Mouse (Mus musculus) myocyte (in vitro differentiated cells): ENCODE results near the gene St3gal6. TPM values are rescaled to one million over a fixed set of nuclear protein-coding genes. Genes with fewer than 3 reads are reported as not detected.

Experiments used
- H3K27me3 ChIP-seq: one replicate; pipeline ENCODE4 v1.6.1; 2011; ENCODE audit not compliant: control insufficient read depth, insufficient read depth, insufficient read length
- H3K36me3 ChIP-seq: one replicate; pipeline ENCODE4 v1.6.1; 2011; ENCODE audit not compliant: control insufficient read depth, insufficient read depth
- H3K4me2 ChIP-seq: one replicate; pipeline ENCODE4 v1.6.1; 2011; ENCODE audit warnings: low read depth, control low read depth
- H3K4me3 ChIP-seq: one replicate; pipeline ENCODE4 v1.5.1; 2011; ENCODE audit warnings: mild to moderate bottlenecking, control low read depth, moderate library complexity
- H3K79me2 ChIP-seq: one replicate; pipeline ENCODE4 v1.6.1; 2011; ENCODE audit not compliant: control insufficient read depth, insufficient read depth
- H3ac ChIP-seq: one replicate; pipeline ENCODE4 v1.6.1; 2011; ENCODE audit not compliant: control insufficient read depth, insufficient read length
- CEBPB ChIP-seq: IDR thresholded peaks from 2 replicates; pipeline ENCODE4 v1.6.1; 2011; ENCODE audit warnings: mild to moderate bottlenecking, moderate library complexity; ENCODE audit not compliant: poor library complexity, insufficient read depth, severe bottlenecking
- E2F4 ChIP-seq: IDR thresholded peaks from one replicate; pipeline ENCODE4 v1.6.1; 2011; ENCODE audit warnings: mild to moderate bottlenecking, control low read depth, moderate library complexity; ENCODE audit not compliant: insufficient read depth
- MAX ChIP-seq: IDR thresholded peaks from one replicate; pipeline ENCODE4 v1.6.1; 2011; ENCODE audit warnings: low read depth, mild to moderate bottlenecking, control low read depth
- MYOD1 ChIP-seq, 3 experiments: IDR thresholded peaks; one replicate each; pipeline ENCODE4 v1.6.1; 2011; ENCODE audit warnings: control low read depth in 2 of 3, low read depth in 2 of 3, mild to moderate bottlenecking in 2 of 3, moderate library complexity in 1 of 3; ENCODE audit not compliant: insufficient read length in 2 of 3, control insufficient read depth in 1 of 3
- MYOG ChIP-seq, 3 experiments: IDR thresholded peaks; one replicate each; pipeline ENCODE4 v1.6.1; 2011; ENCODE audit warnings: control low read depth in 2 of 3, low read depth in 2 of 3, mild to moderate bottlenecking in 2 of 3; ENCODE audit not compliant: insufficient read length in 2 of 3, control insufficient read depth in 1 of 3, insufficient read depth in 1 of 3
- POLR2A ChIP-seq: IDR thresholded peaks from one replicate; pipeline ENCODE4 v1.6.1; 2011; ENCODE audit warnings: low read depth, mild to moderate bottlenecking, control low read depth, moderate library complexity; ENCODE audit not compliant: insufficient read length
- POLR2AphosphoS2 ChIP-seq: IDR thresholded peaks from one replicate; pipeline ENCODE4 v1.6.1; 2011; ENCODE audit warnings: low read depth, control low read depth; ENCODE audit not compliant: insufficient read length
- REST ChIP-seq: IDR thresholded peaks from one replicate; pipeline ENCODE4 v1.6.1; 2011; ENCODE audit warnings: mild to moderate bottlenecking, control low read depth, moderate library complexity; ENCODE audit not compliant: insufficient read depth, insufficient read length
- SRF ChIP-seq: IDR thresholded peaks from one replicate; pipeline ENCODE4 v1.6.1; 2011; ENCODE audit warnings: low read depth; ENCODE audit not compliant: control insufficient read depth, insufficient read length
- TCF12 ChIP-seq: IDR thresholded peaks from one replicate; pipeline ENCODE4 v1.6.1; 2011; ENCODE audit warnings: mild to moderate bottlenecking, control low read depth; ENCODE audit not compliant: poor library complexity, insufficient read depth, severe bottlenecking
- TCF3 ChIP-seq: IDR thresholded peaks from one replicate; pipeline ENCODE4 v1.6.1; 2011; ENCODE audit warnings: low read depth, control low read depth; ENCODE audit not compliant: insufficient read length
- USF1 ChIP-seq: IDR thresholded peaks from one replicate; pipeline ENCODE4 v1.6.1; 2011; ENCODE audit warnings: low read depth, mild to moderate bottlenecking, control low read depth, moderate library complexity
- polyA plus RNA-seq: library from polyadenylated mRNA; unstranded; fragments of >200 nt; fragmentation: generic; extraction: Trizol; gene quantifications from one replicate; pipeline ENCODE4 v1.2.1, GENCODE M21; 2012; ENCODE audit warnings: missing spikeins

The St3gal6 gene
- polyA plus RNA-seq, 1 experiment: 0.18 TPM

GRCm38 (mm10) chr16:58474875-58475274 lies 49.2 kb downstream of the St3gal6 start:
- TF ChIP-seq MYOG (IDR thresholded peaks at IDR 0.05; ENCODE audit: control insufficient read depth in 1 of 3, insufficient read depth in 1 of 3, insufficient read length in 2 of 3, low read depth in 2 of 3) (peak in 1 of 3 experiments; percentile 25), MAX (no peak), SRF (peak; percentile 56), REST (no peak)
- Histone ChIP-seq H3K4me3 (no peak overlapping the region), H3K27me3 (no peaks in the 10 kb centered on the region), H3K79me2 (no peaks in the 10 kb centered on the region), H3ac (no peak overlapping the region), H3K4me2 (no peak overlapping the region), H3K36me3 (no peaks in the 10 kb centered on the region)

GRCm38 (mm10) chr16:58470841-58471240 lies 53.2 kb downstream of the St3gal6 start:
- no peak overlapping the region for H3K4me3 ChIP-seq
- no peak overlapping the region for H3K4me2 ChIP-seq
- H3ac ChIP-seq: no peak overlapping the region
- TF ChIP-seq MYOD1 (IDR thresholded peaks at IDR 0.05; ENCODE audit: control insufficient read depth in 1 of 3, insufficient read length in 2 of 3, low read depth in 2 of 3) (no peak), POLR2A (no peak), MAX (no peak), REST (no peak), SRF (no peak), E2F4 (no peak), TCF12 (no peak), USF1 (no peak), POLR2AphosphoS2 (no peak), TCF3 (no peak), MYOG (IDR thresholded peaks at IDR 0.05; ENCODE audit: control insufficient read depth in 1 of 3, insufficient read depth in 1 of 3, insufficient read length in 2 of 3, low read depth in 2 of 3) (no peak), CEBPB (no peak)
- H3K27me3 ChIP-seq: no peaks in the 10 kb centered on the region
- no peaks in the 10 kb centered on the region for H3K79me2 ChIP-seq
- peaks cover 7% of the 10 kb centered on the region for H3K36me3 ChIP-seq

- TF ChIP-seq MAX (no peak), USF1 (no peak), SRF (no peak), TCF3 (no peak)
- Histone ChIP-seq H3K36me3 (peaks cover 13% of the 10 kb centered on the region), H3K27me3 (no peaks in the 10 kb centered on the region)
Observed at GRCm38 (mm10) chr16:58470061-58470460, 54.0 kb downstream of the St3gal6 start.

GRCm38 (mm10) chr16:58465412-58465811 lies 58.6 kb downstream of the St3gal6 start:
- Histone ChIP-seq H3K79me2 (no peaks in the 10 kb centered on the region), H3K36me3 (peaks cover 42% of the 10 kb centered on the region), H3K4me3 (no peak overlapping the region), H3ac (no peak overlapping the region), H3K4me2 (no peak overlapping the region), H3K27me3 (no peaks in the 10 kb centered on the region)
- no peak for TF ChIP-seq E2F4
- TF ChIP-seq CEBPB: no peak
- no peak for TF ChIP-seq REST
- no peak for TF ChIP-seq POLR2A
- TF ChIP-seq MAX: no peak
- no peak for TF ChIP-seq USF1
- TF ChIP-seq TCF3: no peak
- TF ChIP-seq TCF12: no peak
- no peak for TF ChIP-seq MYOD1 (IDR thresholded peaks at IDR 0.05; ENCODE audit: control insufficient read depth in 1 of 3, insufficient read length in 2 of 3, low read depth in 2 of 3)
- TF ChIP-seq MYOG (IDR thresholded peaks at IDR 0.05; ENCODE audit: control insufficient read depth in 1 of 3, insufficient read depth in 1 of 3, insufficient read length in 2 of 3, low read depth in 2 of 3): no peak
- TF ChIP-seq POLR2AphosphoS2: no peak
- TF ChIP-seq SRF: no peak

More at GRCm38 (mm10) chr16:58470061-58470460, 54.0 kb downstream of the St3gal6 start:
- Histone ChIP-seq H3ac (no peak overlapping the region), H3K4me2 (no peak overlapping the region), H3K4me3 (no peak overlapping the region), H3K79me2 (no peaks in the 10 kb centered on the region)

- TF ChIP-seq TCF3 (no peak), MAX (no peak), MYOD1 (IDR thresholded peaks at IDR 0.05; ENCODE audit: control insufficient read depth in 1 of 3, insufficient read length in 2 of 3, low read depth in 2 of 3) (no peak), TCF12 (no peak), POLR2A (no peak), CEBPB (no peak), E2F4 (no peak)
- no peak overlapping the region for H3ac ChIP-seq
- no peak overlapping the region for H3K4me3 ChIP-seq
- no peaks in the 10 kb centered on the region for H3K27me3 ChIP-seq
- H3K36me3 ChIP-seq: peaks cover 45% of the 10 kb centered on the region
- H3K4me2 ChIP-seq: no peak overlapping the region
- no peaks in the 10 kb centered on the region for H3K79me2 ChIP-seq
Observed at GRCm38 (mm10) chr16:58464051-58464450, 60.0 kb downstream of the St3gal6 start.
